Mouse (Mus musculus) liver, postnatal 0 days (tissue): ENCODE data around the gene Tmem259.

ENCODE experiments used
- CTCF ChIP-seq: sonication (generic); IDR thresholded peaks from 2 replicates; pipeline ENCODE4 v1.5.1; 2016; ENCODE audit warnings: antibody characterized with exemption, low read depth
- EP300 ChIP-seq: IDR thresholded peaks from 2 replicates; pipeline ENCODE4 v1.6.1; 2016; ENCODE audit warnings: antibody characterized with exemption, low read depth, mild to moderate bottlenecking

- no peak for TF ChIP-seq CTCF
- no peak for TF ChIP-seq EP300
Observed at GRCm38 (mm10) chr10:79971183-79971497, 13.0 kb downstream of the Tmem259 start.
